Mouse (Mus musculus): ENCODE results near the gene Klk12.

The Klk12 gene

DNA sequence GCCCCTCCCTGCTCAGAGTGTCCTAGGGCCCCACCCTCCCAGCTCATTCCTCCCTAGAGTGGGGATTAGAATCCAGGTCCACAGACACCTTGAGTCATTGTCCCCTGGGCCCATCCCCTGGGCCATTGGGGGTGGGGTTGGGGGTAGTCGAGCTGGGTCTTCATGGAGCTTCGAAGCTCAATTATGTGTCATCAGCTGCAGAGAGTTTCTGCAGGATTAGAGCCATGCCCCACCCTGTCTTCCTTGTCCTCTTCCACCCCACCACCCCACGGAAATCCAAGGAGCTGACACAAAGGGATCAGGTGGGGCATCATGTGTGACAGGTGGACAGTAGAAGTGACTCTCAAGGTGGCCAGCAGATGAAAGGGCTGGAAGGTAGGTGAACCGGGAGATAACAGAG lies at the start of gene Klk12:
Klk12 (plus strand) TSS at position 301 of the 400 bp plus-strand sequence.
- DNase-seq: no peak

DNA sequence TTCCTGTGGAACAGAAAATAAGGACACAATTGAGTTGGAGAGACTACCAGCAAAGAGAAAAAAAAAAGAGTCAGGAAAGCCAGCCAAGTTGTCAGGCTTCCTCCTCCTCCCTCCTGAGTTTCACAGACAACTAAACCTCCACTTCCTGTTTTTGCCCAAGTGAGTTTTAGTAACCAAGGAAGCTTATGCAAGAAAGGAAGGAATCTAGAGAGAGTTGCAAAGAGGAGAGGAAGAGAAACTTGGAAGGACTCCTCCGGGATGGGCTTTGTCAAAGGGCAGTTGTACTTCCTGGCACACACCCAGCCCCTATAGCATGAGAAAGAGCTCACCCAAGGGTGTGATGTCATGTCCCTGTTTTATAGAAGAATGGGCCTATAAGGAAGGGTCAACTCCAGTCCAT lies 20.9 kb upstream of the Klk12 start:
- DNase-seq: no peak

DNA sequence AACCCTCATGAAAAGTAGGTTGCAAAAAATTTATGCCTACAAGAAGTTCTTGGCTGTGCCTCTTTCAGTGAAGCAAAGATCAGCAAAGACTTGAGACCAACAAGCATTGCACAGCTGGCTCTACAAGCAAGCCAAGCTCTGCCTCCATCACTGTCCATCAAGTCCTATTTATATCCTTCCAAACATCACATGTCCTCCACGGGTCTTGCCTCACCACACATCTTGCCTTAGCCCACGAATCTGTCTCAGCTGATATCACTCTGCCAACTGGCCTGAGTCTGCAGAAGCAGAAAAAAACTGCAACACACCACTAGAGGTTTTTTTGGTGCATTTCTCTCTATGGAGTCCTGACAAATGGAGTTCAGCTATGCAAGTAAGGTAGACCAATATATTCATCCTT lies 15.9 kb upstream of the Klk12 start:
- DNase-seq: no peak

DNA sequence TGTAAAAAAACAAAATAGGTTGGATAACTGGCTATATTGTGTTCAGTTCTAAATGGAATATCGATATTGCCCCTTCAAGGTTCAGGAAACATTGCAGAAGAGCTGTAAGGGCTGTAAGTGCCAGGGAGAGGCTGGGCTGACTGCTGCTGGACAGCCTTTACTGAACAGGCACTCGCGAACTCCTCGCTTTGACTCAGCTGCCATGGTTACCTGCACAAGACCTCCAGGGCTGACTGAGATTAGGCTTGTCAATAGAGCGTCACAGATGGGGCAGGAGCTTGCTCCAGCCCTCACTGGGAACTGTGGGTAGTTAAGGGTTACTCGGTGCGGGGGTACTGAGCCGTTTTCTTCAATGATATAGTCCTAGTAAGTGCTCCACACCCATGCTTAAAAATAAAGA lies 2.2 kb upstream of the Klk12 start:
- DNase-seq: no peak

DNA sequence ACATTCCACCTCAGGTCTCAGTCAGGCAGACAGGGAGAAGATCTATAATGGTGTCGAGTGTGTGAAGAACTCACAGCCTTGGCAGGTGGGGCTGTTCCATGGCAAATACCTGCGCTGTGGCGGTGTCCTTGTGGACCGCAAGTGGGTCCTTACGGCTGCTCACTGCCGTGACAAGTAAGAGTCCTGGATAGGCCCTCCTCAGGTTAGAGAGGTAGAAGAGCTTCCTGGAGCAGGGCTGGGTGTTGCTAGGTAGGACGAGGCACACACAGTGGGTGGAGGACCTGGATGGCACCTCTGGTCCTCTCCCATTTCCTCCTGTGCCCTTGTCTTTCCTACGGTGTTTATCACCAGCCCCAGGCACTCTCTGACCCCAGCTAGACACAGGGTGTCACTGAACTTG lies 939 bp downstream of the Klk12 start:
- no peak for DNase-seq

DNA sequence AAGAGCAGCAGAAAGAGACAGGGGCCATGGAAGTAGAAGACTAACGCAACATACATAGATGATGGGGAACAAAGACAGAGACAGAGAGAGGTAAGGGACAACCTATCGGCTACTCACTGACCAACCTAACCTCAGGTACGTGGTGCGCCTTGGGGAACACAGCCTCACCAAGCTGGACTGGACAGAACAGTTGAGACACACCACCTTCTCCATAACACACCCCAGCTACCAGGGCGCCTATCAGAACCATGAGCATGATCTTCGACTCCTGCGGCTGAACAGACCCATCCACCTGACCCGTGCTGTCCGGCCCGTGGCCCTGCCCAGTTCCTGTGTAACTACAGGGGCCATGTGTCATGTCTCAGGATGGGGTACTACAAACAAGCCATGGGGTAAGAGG lies 2.0 kb downstream of the Klk12 start:
- no peak for DNase-seq

DNA sequence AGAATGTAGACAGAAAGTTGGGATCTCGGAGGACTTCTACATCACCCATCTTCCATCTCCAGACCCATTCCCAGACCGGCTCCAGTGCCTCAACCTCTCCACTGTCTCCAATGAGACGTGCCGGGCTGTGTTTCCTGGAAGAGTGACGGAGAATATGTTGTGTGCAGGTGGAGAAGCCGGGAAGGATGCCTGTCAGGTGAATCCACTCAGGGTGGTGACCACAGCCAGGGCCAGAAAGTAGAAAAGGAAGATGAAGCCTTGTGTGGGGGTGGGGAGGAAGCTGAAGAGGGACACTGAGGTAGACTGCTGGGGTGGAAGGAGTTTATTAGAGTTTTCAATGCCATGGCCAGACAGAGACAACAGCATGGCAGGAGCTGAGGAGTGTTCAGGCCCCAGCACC lies 3.2 kb downstream of the Klk12 start:
- no peak for DNase-seq

DNA sequence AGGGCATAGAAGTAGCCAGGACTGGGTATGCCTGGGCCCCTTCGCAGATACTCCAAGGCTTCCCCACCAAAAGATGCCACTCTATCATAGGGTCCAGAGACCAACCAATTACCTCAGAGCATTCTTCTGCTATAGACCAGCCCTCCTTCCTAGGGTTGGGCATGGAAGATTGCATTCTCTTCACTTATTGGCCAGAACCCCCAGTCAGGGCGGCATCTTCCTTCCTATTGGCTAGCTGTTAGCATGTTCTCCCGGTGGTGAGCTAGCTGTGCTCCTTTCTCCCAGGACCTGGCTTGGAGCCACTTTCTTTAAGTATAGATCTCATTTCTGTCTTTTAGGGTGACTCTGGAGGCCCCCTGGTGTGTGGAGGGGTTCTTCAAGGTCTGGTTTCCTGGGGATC lies 4.2 kb downstream of the Klk12 start:
- no peak for DNase-seq

DNA sequence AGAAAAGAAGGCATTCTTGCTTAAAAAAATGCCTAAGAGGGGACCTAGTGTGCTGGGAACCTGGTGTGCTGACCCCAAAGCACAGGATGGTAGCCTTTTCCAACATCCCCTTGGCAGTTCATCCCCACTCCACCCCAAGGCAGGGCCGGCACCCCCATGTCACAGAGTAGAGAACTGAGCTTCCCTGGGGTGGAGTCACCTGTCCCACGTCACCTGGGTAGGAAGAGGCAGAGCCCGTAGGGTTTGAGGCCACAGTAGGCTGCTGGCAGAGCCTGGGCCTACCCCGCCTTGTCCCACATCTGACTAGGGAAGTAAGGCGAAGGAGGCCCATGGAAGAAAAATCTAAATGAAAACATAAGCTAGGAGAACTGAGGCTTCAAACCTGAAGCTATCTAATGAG lies 5.7 kb downstream of the Klk12 start, which contains the start of gene Klk11:
Klk11 (plus strand) TSS at position 241 of the 400 bp plus-strand sequence.
- DNase-seq: no peak

DNA sequence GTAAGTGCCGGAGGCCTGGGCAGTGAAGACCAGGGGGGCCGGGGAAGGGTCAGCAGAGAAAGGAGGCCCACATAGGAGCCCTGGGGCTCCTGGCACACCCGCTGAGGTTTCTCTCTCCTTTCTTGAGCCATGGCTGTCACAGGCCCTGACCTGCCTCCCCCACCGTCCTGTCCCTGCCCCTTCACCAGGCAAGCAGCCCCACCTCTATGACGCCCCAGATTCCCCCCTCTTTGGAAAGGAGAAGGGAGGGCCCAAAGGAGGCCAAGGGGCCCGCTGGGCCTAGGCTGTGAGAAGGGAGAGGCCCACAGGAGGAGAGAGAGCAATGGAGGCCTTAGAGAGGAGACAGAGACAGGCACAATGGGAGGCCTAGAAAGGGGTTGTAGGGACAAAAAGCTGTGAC lies 6.1 kb downstream of the Klk12 start:
- DNase-seq: no peak

DNA sequence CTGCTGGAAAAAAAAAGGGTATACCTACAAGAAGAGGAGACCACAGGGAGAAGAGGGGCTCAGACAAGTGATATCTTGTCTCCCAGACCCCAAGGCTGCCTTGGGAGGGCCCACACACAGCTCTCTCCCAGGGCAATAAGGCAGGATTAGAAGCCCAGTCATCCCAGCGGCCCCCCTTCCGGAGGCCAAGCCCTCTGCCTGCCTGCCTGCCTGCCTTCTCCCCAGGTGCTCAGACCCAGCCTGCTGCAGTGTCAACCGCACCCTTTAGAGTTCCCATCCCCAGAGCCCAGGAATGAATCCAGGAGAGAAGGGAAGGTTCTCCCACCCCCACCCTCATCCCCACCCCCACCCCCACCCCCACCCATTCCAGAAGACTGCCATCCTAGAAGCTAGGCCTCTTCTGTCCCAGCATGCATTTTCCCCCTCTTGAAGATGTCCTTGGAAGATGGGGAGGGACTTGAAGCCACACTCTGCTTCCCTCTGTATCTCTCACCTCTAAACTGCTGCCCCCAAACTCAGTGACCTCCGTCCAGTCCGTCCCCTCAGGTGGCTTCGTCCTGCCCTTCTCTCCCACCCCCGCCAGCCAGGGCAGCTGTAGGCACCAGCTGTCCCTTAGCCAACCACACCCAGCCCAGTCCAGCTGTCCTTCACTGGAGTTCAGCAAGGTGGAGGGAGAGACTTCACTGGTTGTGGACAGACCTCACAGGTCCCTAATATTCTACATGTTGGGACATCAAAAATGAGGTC lies 6.8 kb downstream of the Klk12 start:
- no peak for DNase-seq

DNA sequence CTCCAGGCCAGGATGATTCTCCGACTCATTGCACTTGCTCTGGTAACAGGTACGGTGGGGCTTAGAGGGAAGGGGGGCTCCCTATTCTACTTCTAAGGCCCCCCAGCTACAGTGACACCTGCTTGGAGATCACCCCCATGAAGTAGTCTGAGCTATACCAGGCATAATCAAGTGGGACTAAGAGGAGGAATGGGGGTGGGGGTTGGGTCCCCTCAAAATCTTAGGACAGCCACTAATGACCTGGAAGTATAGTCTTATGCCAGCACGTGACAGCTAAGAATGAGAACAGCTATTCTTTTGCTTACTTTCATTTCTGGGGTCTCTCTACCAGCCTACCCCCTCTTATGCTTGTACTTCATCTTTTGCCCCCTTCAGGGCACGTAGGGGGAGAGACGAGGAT lies 7.8 kb downstream of the Klk12 start:
- no peak for DNase-seq

DNA sequence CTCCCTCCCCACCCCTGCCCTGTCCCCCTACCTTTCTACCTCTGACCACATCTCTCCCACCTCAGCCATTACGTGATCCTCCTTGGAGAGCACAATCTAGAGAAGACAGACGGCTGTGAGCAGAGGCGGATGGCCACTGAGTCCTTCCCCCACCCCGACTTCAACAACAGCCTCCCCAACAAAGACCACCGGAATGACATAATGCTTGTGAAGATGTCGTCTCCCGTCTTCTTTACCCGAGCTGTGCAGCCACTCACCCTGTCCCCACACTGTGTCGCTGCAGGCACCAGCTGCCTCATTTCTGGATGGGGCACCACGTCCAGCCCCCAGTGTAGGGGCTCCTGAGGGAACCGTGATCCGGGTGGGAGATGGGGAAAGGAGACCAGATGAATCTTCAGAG lies 8.7 kb downstream of the Klk12 start:
- DNase-seq: no peak

DNA sequence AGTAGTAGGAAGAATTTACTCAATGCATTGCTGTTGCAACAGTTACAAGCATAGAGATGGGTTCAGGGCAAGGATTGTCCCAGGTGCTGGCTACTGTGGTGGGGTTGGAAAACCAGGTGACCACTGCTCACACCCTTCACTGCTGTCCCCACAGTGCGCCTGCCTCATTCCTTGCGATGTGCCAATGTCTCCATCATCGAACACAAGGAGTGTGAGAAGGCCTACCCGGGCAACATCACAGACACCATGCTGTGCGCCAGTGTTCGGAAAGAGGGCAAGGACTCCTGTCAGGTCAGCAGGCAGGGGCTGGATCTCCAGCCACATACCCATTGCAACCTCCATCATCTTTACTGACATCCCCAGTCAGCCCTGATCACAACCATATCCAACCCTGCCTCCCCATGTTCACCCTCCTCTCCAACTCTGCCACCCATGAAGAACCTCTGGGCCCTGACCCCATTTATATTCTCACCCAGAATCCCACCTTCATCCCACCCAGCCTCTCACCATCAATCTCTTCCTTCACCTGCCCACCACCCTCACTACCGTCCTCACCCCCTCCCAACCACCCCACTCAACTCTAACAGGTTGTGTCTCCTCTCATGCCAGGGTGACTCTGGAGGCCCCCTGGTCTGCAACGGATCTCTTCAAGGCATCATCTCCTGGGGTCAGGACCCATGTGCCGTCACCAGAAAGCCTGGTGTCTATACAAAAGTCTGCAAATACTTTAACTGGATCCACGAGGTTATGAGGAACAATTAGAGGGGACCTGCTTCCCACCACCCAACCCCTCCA lies 9.7 kb downstream of the Klk12 start:
- no peak for DNase-seq

DNA sequence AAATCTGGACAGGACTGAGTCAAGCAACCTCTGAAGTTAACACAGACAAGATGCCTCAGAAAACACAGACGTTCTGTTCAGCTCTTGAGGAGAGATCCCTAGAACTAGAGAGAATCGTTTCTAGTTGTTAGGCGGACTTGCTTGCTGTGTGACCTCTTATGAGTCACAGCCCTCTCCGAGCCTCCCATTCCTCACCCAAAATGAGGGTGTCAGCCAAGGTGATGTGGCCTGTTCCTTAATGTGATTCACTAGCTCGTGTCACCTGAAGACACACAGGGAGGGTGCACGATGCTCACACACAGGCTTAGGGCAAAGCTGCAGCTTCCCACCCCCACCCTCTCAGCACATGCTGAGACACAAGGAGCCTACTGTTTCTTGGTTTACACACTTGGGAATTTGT lies 11.5 kb downstream of the Klk12 start:
- no peak for DNase-seq

DNA sequence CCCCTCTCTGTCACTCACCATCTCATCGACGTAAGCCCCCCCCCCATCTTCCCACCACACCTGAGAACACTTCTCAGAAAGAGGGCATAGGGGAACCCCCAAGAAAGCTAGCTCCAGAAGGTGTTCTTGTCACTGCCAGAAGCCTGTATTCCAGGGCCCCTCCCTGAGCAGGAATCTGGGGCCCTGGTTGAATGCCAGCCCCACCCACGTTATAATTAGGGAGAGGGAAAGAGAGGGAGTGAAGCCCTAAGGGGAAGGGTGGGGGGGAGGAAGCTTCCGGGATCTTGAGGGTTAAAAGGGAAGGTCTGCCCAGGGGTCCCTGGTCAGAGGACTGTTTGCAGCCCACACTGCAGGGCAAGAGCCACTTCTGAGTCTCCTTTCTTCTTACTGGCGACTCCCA lies 12.0 kb downstream of the Klk12 start, which contains the start of gene Klk10:
Klk10 (plus strand) TSS at position 290 of the 400 bp plus-strand sequence.
- DNase-seq: no peak

DNA sequence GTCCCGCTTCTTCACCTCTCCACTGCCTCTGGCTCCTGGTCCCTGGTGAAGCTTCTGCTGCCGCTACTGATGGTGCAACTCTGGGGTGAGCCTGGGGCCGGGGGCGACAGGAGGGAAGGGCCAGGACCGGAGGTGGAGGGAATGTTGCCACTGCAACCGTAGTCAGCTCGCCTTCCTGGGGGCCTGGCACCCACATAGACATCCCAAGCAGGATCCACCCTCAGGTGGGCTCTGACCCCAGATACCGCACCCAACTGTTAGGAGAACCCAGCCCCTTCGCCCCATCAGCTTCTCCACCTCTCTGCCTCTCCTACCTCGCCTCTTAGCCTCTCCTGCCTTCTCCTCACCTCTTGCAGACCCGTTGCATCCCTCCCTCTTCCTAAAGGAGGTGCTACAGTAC lies 12.8 kb downstream of the Klk12 start:
- DNase-seq: no peak

DNA sequence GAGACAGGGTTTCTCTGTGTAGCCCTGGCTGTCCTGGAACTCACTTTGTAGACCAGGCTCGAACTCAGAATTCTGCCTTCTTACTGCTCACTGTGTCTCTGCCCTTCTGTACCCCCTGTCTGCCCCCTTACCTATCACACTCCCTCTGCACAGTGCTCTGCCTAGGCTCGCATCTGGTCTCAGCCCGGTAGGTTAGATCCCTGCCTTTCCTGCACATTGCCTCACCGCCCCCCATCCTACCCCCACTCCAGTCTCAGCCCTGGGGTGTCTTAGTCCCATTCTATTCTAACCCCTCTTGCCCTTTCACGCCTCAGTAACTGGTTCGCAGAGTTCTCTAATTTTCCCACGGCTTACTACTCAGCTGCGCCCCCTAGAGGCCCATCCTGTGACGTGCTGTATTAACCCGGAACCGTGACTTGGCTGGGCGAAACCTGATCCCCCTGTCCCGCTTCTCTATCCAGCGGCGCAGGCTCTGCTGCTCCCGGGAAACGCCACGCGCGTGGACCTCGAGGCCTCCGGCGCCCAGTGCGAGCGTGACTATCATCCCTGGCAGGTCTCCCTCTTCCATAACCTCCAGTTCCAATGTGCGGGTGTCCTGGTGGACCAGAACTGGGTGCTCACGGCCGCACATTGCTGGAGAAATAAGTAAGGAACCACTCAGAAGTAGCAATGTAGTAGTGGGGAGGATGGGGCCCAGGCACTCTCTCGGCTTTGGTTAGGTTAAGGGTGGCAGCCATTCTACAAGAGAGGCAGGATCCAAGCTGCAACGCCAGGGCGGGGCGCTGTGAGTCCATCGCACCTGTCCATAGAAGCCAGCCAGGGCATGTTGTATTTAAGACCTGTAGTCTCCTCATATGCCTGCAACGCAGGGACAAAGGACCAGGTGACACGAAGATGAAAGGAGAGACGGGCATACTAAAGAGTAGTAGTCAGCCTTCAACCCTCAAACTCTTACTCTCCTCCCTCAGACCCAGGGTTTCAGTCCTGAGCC lies 13.9 kb downstream of the Klk12 start:
- DNase-seq: peak; percentile 51

DNA sequence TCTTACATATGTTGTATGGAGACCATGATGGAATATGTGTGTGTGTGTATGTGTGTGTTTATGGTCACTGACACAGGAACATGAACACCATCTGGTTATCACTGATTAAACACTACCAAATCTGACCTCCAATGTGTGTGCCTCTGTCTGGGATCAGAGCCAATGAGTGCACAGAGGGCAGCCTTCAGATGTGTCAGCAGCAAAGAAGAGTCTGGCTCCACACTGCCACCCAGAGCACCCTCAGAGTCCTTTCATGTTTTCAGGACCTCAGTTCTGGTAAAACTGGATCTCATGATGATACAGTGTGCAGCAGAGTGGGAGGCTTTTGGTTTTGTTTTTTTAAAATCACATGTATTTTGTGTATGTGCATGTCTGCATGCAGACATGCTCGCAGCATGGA lies 16.6 kb downstream of the Klk12 start:
- no peak for DNase-seq

DNA sequence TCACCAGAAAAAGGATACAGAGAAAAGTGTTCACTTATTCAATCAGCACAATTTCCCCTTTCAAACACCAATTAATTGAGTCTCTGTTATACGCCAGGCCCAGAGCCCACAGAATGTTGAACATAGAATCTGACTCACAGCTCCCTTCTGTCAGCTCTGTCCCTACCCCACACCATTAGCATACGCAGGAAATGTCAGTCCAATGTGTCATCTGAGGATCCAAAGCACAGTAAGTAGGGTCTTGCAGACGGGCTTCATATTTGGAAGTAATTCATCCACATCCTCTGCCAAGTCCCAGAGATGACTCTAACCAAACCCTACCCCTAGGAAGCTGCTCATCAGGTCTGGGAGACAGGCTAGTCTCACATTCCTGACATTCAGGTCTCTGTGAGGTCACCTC lies 19.4 kb downstream of the Klk12 start:
- no peak for DNase-seq

DNA sequence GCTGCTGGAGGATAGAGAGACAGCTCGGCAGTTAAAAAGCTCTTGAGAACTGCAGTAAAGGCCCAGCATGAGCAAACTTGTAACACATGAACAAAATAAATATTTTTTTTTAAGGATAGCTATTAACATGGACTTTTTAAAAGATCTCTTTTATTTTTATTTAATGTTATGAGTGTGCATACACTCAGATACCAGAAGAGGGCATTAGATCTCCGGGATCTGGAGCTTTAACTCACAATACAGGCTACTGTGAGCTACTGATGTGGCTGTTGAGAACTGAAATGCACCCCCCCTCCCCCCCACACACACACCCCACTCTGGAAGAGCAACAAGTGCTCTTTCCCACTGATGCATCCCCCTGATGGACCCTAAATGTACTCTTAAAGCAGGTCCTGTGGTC lies 20.6 kb downstream of the Klk12 start:
- no peak for DNase-seq

DNA sequence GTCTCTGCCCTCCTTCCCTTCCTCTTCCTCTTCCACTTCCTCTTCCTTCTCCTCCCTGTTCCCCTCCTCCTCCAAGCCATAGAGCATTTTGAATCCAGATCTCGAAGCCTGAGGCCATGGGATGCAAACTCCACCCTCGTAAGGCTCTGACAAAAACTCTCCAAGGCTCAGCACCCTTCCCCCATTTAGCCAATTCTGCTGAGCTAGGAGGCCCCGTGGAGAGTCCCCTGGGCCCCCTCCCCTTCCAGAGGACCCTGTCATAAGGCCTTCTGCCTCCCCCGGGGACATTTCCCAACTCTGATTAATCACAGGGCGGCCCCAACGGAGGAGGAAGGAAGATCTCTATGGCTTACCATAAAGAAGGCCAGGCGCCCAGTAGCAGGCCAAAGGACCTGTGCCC lies 22.9 kb downstream of the Klk12 start, which contains the start of gene Klk9:
Klk9 (plus strand) TSS at position 301 of the 400 bp plus-strand sequence.
- no peak for DNase-seq

DNA sequence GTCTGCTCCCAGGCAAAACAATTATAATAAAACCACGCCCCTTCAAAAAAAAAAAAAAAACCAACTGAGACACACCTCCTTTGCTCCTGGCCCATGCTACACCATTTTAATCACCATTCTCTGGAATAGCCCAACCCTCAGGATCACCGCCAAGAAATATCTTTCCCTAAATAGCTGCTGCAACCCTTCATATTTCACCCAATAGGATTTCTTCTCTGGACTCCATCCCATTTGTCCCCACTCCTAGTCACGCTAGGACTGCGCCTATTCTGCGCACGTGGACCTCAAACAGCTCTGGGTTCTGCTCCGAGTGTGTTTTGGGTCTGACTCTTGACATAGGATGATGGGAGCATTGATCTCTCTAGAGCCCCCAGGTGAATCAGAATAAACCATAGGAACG lies 27.7 kb downstream of the Klk12 start:
- no peak for DNase-seq
